Mouse (Mus musculus) hindlimb bud, embryonic 11.5 days (tissue): ENCODE measurements around the gene Brca2.
"Not testable (repeated sequence)": the region's sequence is repeated elsewhere in the genome, so short reads cannot be mapped to it uniquely, and the experiment has no call there.

Source experiments
- DNase-seq: peaks from one replicate; pipeline ENCODE4 v3.0.0-alpha.2; 2012; ENCODE audit warnings: low read depth, low spot score; ENCODE audit errors: extremely low spot score

Gene Brca2

GRCm38 (mm10) chr5:150521937-150522866 is at the start of gene Brca2:
Gene Brca2 (plus strand): TSS chr5:150522630.
- DNase-seq, result peak; percentile 57

GRCm38 (mm10) chr5:150477364-150477763 is 45.1 kb upstream of the Brca2 start:
- DNase-seq, result no peak

GRCm38 (mm10) chr5:150478612-150479011 is 43.8 kb upstream of the Brca2 start:
- DNase-seq, result no peak

- DNase-seq, result peak; percentile 30
Observed at GRCm38 (mm10) chr5:150485198-150485597, 37.2 kb upstream of the Brca2 start.

- no peak for DNase-seq
Observed at GRCm38 (mm10) chr5:150490285-150490684, 32.1 kb upstream of the Brca2 start.

- DNase-seq, result no peak
Observed at GRCm38 (mm10) chr5:150490821-150491220, 31.6 kb upstream of the Brca2 start.

- DNase-seq, result not testable (repeated sequence)
Observed at GRCm38 (mm10) chr5:150491573-150492173, 30.8 kb upstream of the Brca2 start.

- DNase-seq, result no peak
Observed at GRCm38 (mm10) chr5:150495792-150496191, 26.6 kb upstream of the Brca2 start.

GRCm38 (mm10) chr5:150510451-150511225 is 11.8 kb upstream of the Brca2 start:
- DNase-seq, result no peak

- no peak for DNase-seq
Observed at GRCm38 (mm10) chr5:150513264-150513663, 9.2 kb upstream of the Brca2 start.

GRCm38 (mm10) chr5:150514027-150514426 is 8.4 kb upstream of the Brca2 start:
- no peak for DNase-seq

- no peak for DNase-seq
Observed at GRCm38 (mm10) chr5:150518064-150518463, 4.4 kb upstream of the Brca2 start, which contains the start of gene Zar1l. Gene Zar1l (minus strand): TSS chr5:150518164.

GRCm38 (mm10) chr5:150519551-150519950 is 2.9 kb upstream of the Brca2 start:
- no peak for DNase-seq

GRCm38 (mm10) chr5:150522867-150523234 is 421 bp downstream of the Brca2 start:
- DNase-seq, result no peak

GRCm38 (mm10) chr5:150525239-150525638 is 2.8 kb downstream of the Brca2 start:
- no peak for DNase-seq

GRCm38 (mm10) chr5:150541302-150541701 is 18.9 kb downstream of the Brca2 start:
- DNase-seq, result no peak

GRCm38 (mm10) chr5:150543184-150543583 is 20.8 kb downstream of the Brca2 start:
- no peak for DNase-seq

- DNase-seq, result no peak
Observed at GRCm38 (mm10) chr5:150551637-150552036, 29.2 kb downstream of the Brca2 start.

- DNase-seq, result no peak
Observed at GRCm38 (mm10) chr5:150559519-150560103, 37.2 kb downstream of the Brca2 start.

- DNase-seq, result no peak
Observed at GRCm38 (mm10) chr5:150560851-150561250, 38.4 kb downstream of the Brca2 start.

- no peak for DNase-seq
Observed at GRCm38 (mm10) chr5:150561376-150561775, 38.9 kb downstream of the Brca2 start.
